Mouse (Mus musculus) hindbrain, postnatal 0 days (tissue): ENCODE measurements around the gene Aldh1a1. TPM values are rescaled to one million over a fixed set of nuclear protein-coding genes. Genes with fewer than 3 reads are reported as not detected.
"Not testable (repeated sequence)": the region's sequence is repeated elsewhere in the genome, so short reads cannot be mapped to it uniquely, and the experiment has no call there.

Experiments
- ATAC-seq: fragments of 200-750 bp; cut with Nextera tagmentation; 2 replicates; pipeline ENCODE4 v1.8.0; 2017; ENCODE audit warnings: mild to moderate bottlenecking, moderate TSS enrichment, moderate library complexity
- DNase-seq: peaks from one replicate; pipeline ENCODE4 v3.0.0-alpha.2; 2015; ENCODE audit warnings: low spot score
- H3K27ac ChIP-seq: fragments of 300-500 bp; sonication (generic); 2 replicates; pipeline ENCODE4 v1.5.1; 2014; ENCODE audit warnings: mild to moderate bottlenecking
- H3K27me3 ChIP-seq: fragments of 300-500 bp; sonication (generic); 2 replicates; pipeline ENCODE4 v1.6.1; 2014; ENCODE audit warnings: low read length, mixed read lengths; ENCODE audit not compliant: insufficient read depth
- H3K36me3 ChIP-seq: fragments of 300-500 bp; sonication (generic); 2 replicates; pipeline ENCODE4 v1.6.1; 2014; ENCODE audit warnings: low read length, mixed read lengths; ENCODE audit not compliant: insufficient read depth
- H3K4me1 ChIP-seq: fragments of 300-500 bp; sonication (generic); 2 replicates; pipeline ENCODE4 v1.6.1; 2014; ENCODE audit warnings: antibody characterized with exemption, low read length, mixed read lengths; ENCODE audit not compliant: insufficient read depth
- H3K4me2 ChIP-seq: fragments of 300-500 bp; sonication (generic); 2 replicates; pipeline ENCODE4 v1.6.1; 2014; ENCODE audit warnings: low read depth, mild to moderate bottlenecking, low read length, moderate library complexity, mixed read lengths
- H3K4me3 ChIP-seq: fragments of 300-500 bp; sonication (generic); 2 replicates; pipeline ENCODE4 v1.5.1; 2014; ENCODE audit warnings: low read length
- H3K9ac ChIP-seq: fragments of 300-500 bp; sonication (generic); replicated peaks from 2 replicates; pipeline ENCODE4 v1.6.1; 2014; ENCODE audit warnings: mild to moderate bottlenecking, low read length, moderate library complexity, mixed read lengths
- H3K9me3 ChIP-seq: fragments of 300-500 bp; sonication (generic); 2 replicates; pipeline ENCODE4 v1.6.1; 2016; ENCODE audit warnings: low read length, mixed read lengths
- CTCF ChIP-seq: IDR thresholded peaks from 2 replicates; pipeline ENCODE4 v1.5.1; 2016; ENCODE audit warnings: antibody characterized with exemption, control low read depth, low read depth
- WGBS: fragments of 180-500 bp; shearing (Covaris S2); extraction: QIAGEN DNeasy Blood & Tissue Kit; methylation state at CpG from one replicate; pipeline ENCODE4 v1.1.7; 2014; 5-methylcytosine and 5-hydroxymethylcytosine counted together
- polyA plus RNA-seq: library from polyadenylated mRNA; unstranded; fragments of >200 nt; fragmentation: Nextera tagmentation; extraction: Ambion mirVana; gene quantifications from 2 replicates; pipeline ENCODE4 v1.2.1, GENCODE M21; 2015
- total RNA-seq: library from RNA; depleted of rRNA; stranded (reverse); fragments of >200 nt; gene quantifications from 2 replicates; pipeline ENCODE4 v1.2.3, GENCODE M21; 2014

Aldh1a1 gene
- total and polyA plus RNA-seq, 2 experiments from 2014 or later: 8.6 to 11.6 TPM

DNA sequence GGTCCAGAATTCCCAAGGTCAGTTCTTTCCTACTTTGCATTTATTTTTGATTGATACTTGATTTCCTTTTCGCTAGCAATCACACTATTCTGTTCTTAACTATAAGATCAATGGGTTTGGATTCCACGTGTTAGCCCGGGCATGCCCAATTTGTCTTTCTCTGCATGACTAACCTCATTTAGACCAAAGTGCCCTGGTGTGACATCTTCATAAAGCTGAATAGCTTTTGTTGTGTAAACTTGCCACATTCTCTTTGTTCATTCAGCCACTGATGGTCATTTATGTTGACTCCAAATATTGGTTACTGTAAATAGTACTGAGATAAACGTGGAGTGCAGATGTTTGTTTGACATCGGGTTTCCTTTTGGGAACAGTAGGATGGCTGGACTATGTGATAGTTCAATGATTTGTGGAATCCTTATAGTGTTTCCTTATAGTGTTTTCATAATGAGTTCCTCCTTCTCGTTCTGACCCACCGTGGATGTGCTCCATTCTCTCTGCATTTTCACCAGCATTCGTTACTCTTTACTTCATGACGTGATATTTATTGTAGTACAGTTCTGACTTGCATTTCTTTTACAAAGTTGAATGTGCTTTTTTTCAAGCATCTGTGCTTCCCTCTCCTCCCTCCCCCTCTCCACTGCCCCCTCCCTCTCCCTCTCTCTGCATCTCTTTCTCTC, 14.6 kb downstream of the Aldh1a1 start:
- ATAC-seq (no peak), DNase-seq (no peak)
- Histone ChIP-seq H3K9me3 (no peaks in the 10 kb centered on the region), H3K4me1 (no peaks in the 10 kb centered on the region), H3K27ac (no peak overlapping the region), H3K4me2 (no peak overlapping the region), H3K36me3 (no peaks in the 10 kb centered on the region), H3K27me3 (no peaks in the 10 kb centered on the region), H3K9ac (no peak overlapping the region), H3K4me3 (no peak overlapping the region)
- no peak for TF ChIP-seq CTCF
- 20% methylated on average over 9 of the region's 9 CpGs for WGBS

DNA sequence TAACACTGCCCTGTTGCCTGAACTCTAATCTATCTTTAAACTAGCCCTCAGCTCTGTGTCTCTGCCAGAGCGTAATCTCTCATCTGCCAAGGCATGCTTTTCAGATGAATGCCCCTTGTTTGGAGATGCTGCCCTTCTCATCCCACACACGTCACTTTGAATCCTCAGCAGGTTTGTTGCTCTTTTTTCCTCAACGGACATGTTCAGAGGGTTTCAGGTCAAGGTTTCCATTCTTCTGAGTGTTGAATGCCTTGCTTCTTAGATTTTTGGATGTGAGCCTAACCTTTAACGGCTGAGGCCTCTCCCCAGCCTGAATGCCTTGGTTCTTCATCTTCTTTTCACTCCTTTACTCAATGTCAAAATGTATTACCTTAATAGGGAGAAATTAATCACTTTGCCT, 16.1 kb downstream of the Aldh1a1 start:
- Histone ChIP-seq H3K27me3 (no peaks in the 10 kb centered on the region), H3K4me3 (no peak overlapping the region), H3K4me1 (no peaks in the 10 kb centered on the region), H3K9ac (no peak overlapping the region), H3K36me3 (no peaks in the 10 kb centered on the region), H3K27ac (no peak overlapping the region), H3K4me2 (no peak overlapping the region), H3K9me3 (no peaks in the 10 kb centered on the region)
- 21% methylated on average over 4 of the region's 4 CpGs for WGBS
- no peak for ATAC-seq
- DNase-seq: no peak
- no peak for TF ChIP-seq CTCF

DNA sequence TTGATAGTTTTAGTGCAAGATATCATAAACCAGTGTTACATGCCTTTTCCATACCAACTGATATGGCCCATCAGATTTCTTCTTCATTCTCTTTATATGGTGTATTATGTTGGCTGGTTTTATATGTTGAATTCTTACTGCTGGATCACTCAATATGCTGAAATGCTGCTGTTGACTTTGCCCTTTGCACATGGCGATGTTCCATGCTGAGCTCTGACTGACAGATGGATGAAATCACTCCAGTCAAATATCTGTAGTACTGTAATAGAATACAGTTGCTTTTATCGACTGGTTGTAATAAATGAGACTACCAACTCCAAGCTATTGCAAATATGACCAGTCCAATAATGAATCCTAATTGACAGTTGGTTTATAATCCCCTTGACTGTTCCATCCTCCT, 19.5 kb downstream of the Aldh1a1 start:
- H3K27me3 ChIP-seq: no peaks in the 10 kb centered on the region
- no peak overlapping the region for H3K9ac ChIP-seq
- no peaks in the 10 kb centered on the region for H3K9me3 ChIP-seq
- H3K4me1 ChIP-seq: no peaks in the 10 kb centered on the region
- DNase-seq (no peak), ATAC-seq (no peak)
- H3K36me3 ChIP-seq: no peaks in the 10 kb centered on the region
- WGBS: 89% methylated on average over 2 of the region's 2 CpGs
- H3K4me2 ChIP-seq: no peak overlapping the region
- no peak for TF ChIP-seq CTCF
- no peak overlapping the region for H3K4me3 ChIP-seq
- H3K27ac ChIP-seq: no peak overlapping the region

DNA sequence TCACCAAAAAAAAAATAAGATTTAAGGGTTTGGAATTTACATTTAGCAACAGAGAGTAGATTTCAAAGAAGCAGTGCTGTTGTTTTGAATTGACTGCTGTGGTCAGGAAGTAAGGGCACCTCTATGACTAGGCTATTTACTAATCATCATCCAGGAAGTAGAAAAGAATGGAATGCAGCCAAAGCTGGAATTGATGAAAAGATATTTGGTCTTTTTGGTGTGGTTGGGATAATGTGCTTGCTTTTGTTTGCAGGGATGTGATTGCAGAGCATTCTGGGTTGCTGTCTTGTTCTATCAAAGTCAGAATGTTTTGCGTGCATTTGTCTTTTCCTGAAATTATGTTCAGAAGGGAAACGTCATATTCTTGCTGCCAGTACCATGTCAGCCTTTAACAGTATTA, 20.7 kb downstream of the Aldh1a1 start:
- WGBS: 87% methylated on average over 2 of the region's 2 CpGs
- Histone ChIP-seq H3K4me1 (no peaks in the 10 kb centered on the region), H3K4me3 (no peak overlapping the region), H3K36me3 (no peaks in the 10 kb centered on the region), H3K27me3 (no peaks in the 10 kb centered on the region), H3K27ac (no peak overlapping the region), H3K9me3 (no peaks in the 10 kb centered on the region), H3K4me2 (no peak overlapping the region), H3K9ac (no peak overlapping the region)
- no peak for TF ChIP-seq CTCF
- DNase-seq: no peak
- no peak for ATAC-seq

DNA sequence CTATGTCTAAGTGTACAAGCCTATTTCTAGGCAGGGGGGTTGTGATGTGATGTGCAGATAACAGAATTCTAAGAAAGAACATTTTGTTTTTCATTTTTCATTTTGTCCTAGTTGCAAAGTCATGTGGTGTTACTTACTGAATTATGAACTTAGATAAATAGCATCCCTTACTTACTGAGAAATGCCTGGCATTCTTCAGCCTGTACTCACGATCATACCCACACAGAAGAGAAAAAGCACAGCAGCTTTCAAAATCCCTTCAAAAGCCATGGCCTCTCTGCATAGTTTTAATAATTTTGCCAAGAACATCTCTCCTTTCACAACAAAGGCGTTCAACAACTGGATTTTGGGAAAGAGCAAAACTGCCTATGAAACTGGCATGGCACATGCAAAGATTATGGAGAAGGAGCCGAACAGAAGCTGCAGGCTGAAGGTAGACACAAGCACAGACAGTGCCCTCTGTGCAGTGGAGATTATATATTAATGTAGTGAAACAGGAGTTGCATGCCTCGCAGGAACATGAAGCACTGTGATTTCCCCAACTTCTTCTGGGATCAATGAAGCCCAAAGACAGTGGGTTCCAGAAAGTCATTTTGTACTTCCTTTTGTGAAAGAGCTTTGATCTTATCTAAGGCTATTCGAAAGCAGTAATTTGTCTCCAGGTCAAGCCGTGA, 21.3 kb downstream of the Aldh1a1 start:
- Histone ChIP-seq H3K36me3 (no peaks in the 10 kb centered on the region), H3K9ac (no peak overlapping the region), H3K27me3 (no peaks in the 10 kb centered on the region), H3K4me2 (no peak overlapping the region), H3K9me3 (no peaks in the 10 kb centered on the region), H3K27ac (no peak overlapping the region), H3K4me3 (no peak overlapping the region), H3K4me1 (no peaks in the 10 kb centered on the region)
- WGBS: 79% methylated on average over 6 of the region's 6 CpGs
- DNase-seq (no peak), ATAC-seq (no peak)
- TF ChIP-seq CTCF: no peak

DNA sequence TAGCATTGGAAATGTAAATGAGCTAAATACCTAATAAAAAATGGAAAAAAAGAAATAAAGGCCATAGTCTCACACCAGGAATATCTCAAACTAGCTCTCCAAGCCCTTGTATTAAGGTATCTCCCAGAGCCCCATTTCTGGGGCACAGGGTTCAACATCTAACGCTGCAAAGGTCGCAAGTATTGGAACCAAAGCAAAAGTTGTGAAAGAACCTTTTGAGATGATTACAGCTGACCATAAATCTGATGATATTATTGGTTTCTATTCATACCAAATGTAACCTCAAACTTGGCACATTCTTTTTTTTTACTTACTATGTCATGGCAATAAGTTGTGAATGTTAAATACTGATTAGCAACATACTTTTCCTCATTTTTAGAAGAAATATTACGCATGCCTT, 24.0 kb downstream of the Aldh1a1 start:
- Histone ChIP-seq H3K4me1 (no peaks in the 10 kb centered on the region), H3K4me3 (no peak overlapping the region), H3K27me3 (no peaks in the 10 kb centered on the region), H3K36me3 (no peaks in the 10 kb centered on the region), H3K9ac (no peak overlapping the region), H3K27ac (no peak overlapping the region), H3K9me3 (no peaks in the 10 kb centered on the region), H3K4me2 (no peak overlapping the region)
- ATAC-seq: no peak
- no peak for DNase-seq
- WGBS: 95% methylated on average over 3 of the region's 3 CpGs
- TF ChIP-seq CTCF: no peak

DNA sequence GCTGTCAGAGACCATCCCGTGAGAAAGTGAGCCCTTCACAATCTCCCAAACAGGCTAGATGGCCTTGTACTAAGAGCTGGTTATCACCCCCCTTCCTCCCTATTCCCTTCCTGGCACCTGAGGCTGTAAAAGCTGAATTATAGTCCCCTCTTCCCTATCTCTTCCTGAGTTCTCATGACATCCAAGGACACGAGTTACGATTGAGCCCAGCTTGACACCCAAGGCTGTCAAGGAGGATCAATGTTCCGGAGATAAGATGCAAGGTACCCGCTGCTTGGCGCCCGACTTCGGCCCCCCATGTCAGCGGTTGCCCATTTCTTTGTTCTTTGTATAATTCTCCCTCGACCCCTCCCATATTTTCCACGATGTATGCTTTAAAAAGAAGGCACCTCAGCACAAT, 36.6 kb downstream of the Aldh1a1 start:
- H3K4me3 ChIP-seq, H3K27me3 ChIP-seq, H3K27ac ChIP-seq, H3K9ac ChIP-seq, DNase-seq, ATAC-seq, H3K36me3 ChIP-seq, H3K4me1 ChIP-seq, H3K4me2 ChIP-seq, H3K9me3 ChIP-seq: not testable (repeated sequence)
- 85% methylated on average over 11 of the region's 11 CpGs for WGBS
